Mouse (Mus musculus): Measurements from ENCODE around the gene Lgi2. TPM values are rescaled to one million over a fixed set of nuclear protein-coding genes. Genes with fewer than 3 reads are reported as not detected.

The Lgi2 gene
- polyA plus RNA-seq (2016; fragmentation: Nextera tagmentation; extraction: Ambion mirVana) = 1.8 and 1.9 TPM in 2 replicates

GRCm38 (mm10) chr5:52565813-52566531, at the start of gene Lgi2:
Lgi2 (minus strand) TSS chr5:52566462.
- 2% methylated on average over 49 of the region's 83 CpGs for WGBS
- H3K27me3 ChIP-seq = peaks cover 15% of the 10 kb centered on the region; the same call in 1 of the 2 replicates
- H3K4me1 ChIP-seq = peaks cover 7% of the 10 kb centered on the region
- peak within 1 kb of the TSS; percentile 76 for H3K9ac ChIP-seq
- peak within 1 kb of the TSS; percentile 66 for H3K4me3 ChIP-seq
- H3K9me3 ChIP-seq (replicated peaks) = 0 out of 2 replicates have a peak, but pooled peaks cover 5% of the 10 kb centered on the region
- peak within 1 kb of the TSS; percentile 96 for H3K4me2 ChIP-seq (replicated peaks)
- H3K27ac ChIP-seq = no peak within 1 kb of the TSS
- peak; percentile 84 for ATAC-seq (ENCODE audit: low FRiP score)
- H3K36me3 ChIP-seq = no peaks in the 10 kb centered on the region

- Histone ChIP-seq H3K4me1 (peaks cover 25% of the 10 kb centered on the region), H3K36me3 (no peaks in the 10 kb centered on the region), H3K9ac (no peak overlapping the region), H3K27ac (no peak overlapping the region), H3K4me3 (no peak overlapping the region), H3K4me2 (replicated peaks) (no peak overlapping the region), H3K9me3 (replicated peaks) (no peaks in the 10 kb centered on the region), H3K27me3 (no peaks in the 10 kb centered on the region)
- no peak for ATAC-seq (ENCODE audit: low FRiP score)
- WGBS = 66% methylated on average over 9 of the region's 9 CpGs
Observed at GRCm38 (mm10) chr5:52615421-52615820, 49.2 kb upstream of the Lgi2 start.

- Histone ChIP-seq H3K4me1 (peaks cover 25% of the 10 kb centered on the region), H3K27me3 (no peaks in the 10 kb centered on the region), H3K27ac (no peak overlapping the region), H3K36me3 (no peaks in the 10 kb centered on the region), H3K4me3 (no peak overlapping the region), H3K9ac (no peak overlapping the region), H3K9me3 (replicated peaks) (no peaks in the 10 kb centered on the region), H3K4me2 (replicated peaks) (no peak overlapping the region)
- no peak for ATAC-seq (ENCODE audit: low FRiP score)
- 76% methylated on average over 4 of the region's 4 CpGs for WGBS
Observed at GRCm38 (mm10) chr5:52614686-52615085, 48.4 kb upstream of the Lgi2 start.

GRCm38 (mm10) chr5:52612776-52613175, 46.5 kb upstream of the Lgi2 start:
- Histone ChIP-seq H3K9me3 (replicated peaks) (peaks cover 7% of the 10 kb centered on the region; the same call in 1 of the 2 replicates), H3K4me2 (replicated peaks) (no peak overlapping the region), H3K27me3 (no peaks in the 10 kb centered on the region), H3K4me3 (no peak overlapping the region), H3K4me1 (peaks cover 18% of the 10 kb centered on the region), H3K27ac (no peak overlapping the region), H3K36me3 (no peaks in the 10 kb centered on the region), H3K9ac (no peak overlapping the region)
- WGBS = 95% methylated on average over 6 of the region's 8 CpGs
- ATAC-seq (ENCODE audit: low FRiP score) = no peak

GRCm38 (mm10) chr5:52611315-52611895, 45.1 kb upstream of the Lgi2 start:
- no peak for ATAC-seq (ENCODE audit: low FRiP score)
- Histone ChIP-seq H3K9me3 (replicated peaks) (peaks cover 17% of the 10 kb centered on the region; the same call in 1 of the 2 replicates), H3K36me3 (no peaks in the 10 kb centered on the region), H3K9ac (no peak overlapping the region), H3K4me3 (no peak overlapping the region), H3K4me1 (peaks cover 5% of the 10 kb centered on the region), H3K27me3 (no peaks in the 10 kb centered on the region), H3K27ac (no peak overlapping the region), H3K4me2 (replicated peaks) (no peak overlapping the region)
- 83% methylated on average over 10 of the region's 10 CpGs for WGBS

DNA sequence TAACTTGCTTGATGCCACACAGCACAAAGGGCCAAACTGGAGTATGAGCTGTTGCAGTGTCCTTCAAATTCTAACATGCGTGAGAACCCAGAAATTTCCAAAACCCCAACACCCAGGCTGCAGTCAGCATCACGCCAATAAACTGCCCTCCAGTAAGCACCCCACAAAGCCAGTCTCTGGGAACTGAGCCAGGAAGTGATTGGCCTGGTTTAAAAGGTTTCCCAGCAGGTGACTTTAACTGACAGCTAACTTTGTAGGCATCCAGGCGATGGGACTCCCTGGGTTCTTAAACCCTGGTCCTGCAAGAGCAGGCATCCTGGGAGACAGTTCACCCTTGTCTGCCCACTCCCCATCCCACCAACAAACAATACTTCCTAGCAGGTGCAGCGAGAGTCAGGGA, 44.0 kb upstream of the Lgi2 start:
- WGBS = 50% methylated on average over 4 of the region's 4 CpGs
- peaks cover 17% of the 10 kb centered on the region; the same call in 1 of the 2 replicates for H3K9me3 ChIP-seq (replicated peaks)
- ATAC-seq (ENCODE audit: low FRiP score) = no peak
- H3K27ac ChIP-seq = no peak overlapping the region
- no peak overlapping the region for H3K9ac ChIP-seq
- H3K4me1 ChIP-seq = 0 out of 2 replicates have a peak, but pooled peaks cover 1% of the 10 kb centered on the region
- no peaks in the 10 kb centered on the region for H3K27me3 ChIP-seq
- H3K4me2 ChIP-seq (replicated peaks) = no peak overlapping the region
- H3K4me3 ChIP-seq = no peak overlapping the region
- H3K36me3 ChIP-seq = no peaks in the 10 kb centered on the region

GRCm38 (mm10) chr5:52609672-52610071, 43.4 kb upstream of the Lgi2 start:
- H3K4me1 ChIP-seq = no peaks in the 10 kb centered on the region
- no peak overlapping the region for H3K27ac ChIP-seq
- peaks cover 17% of the 10 kb centered on the region; the same call in 1 of the 2 replicates for H3K9me3 ChIP-seq (replicated peaks)
- ATAC-seq (ENCODE audit: low FRiP score) = no peak
- H3K36me3 ChIP-seq = no peaks in the 10 kb centered on the region
- H3K4me2 ChIP-seq (replicated peaks) = no peak overlapping the region
- WGBS = 87% methylated on average over 10 of the region's 10 CpGs
- H3K9ac ChIP-seq = no peak overlapping the region
- H3K4me3 ChIP-seq = no peak overlapping the region
- H3K27me3 ChIP-seq = no peaks in the 10 kb centered on the region

DNA sequence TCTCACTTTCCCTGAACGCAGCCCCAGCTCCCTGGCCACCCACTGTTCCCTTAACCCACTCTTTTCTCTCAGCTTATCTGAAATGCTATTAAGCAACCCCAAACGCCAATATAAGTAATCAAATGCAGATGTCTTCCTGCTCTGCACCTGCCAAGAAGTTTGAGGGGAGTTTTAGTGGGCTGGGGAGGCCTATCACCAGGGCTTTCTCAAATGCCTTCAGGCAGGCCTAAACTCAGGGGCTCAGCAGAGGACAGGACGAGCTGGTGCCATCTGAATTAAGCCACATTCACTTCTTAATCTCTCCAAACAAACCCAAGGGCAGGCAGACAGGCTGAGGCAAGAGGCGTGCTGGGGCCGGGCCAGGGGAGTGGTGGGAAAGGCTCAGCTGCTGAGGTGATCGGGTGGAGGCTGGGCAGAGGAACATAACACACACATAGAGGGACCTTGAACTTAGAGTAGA, 38.4 kb upstream of the Lgi2 start:
- Histone ChIP-seq H3K9ac (no peak overlapping the region), H3K27ac (no peak overlapping the region), H3K27me3 (no peaks in the 10 kb centered on the region), H3K36me3 (no peaks in the 10 kb centered on the region), H3K4me2 (replicated peaks) (no peak overlapping the region), H3K9me3 (replicated peaks) (peaks cover 17% of the 10 kb centered on the region; the same call in 1 of the 2 replicates), H3K4me1 (no peaks in the 10 kb centered on the region), H3K4me3 (no peak overlapping the region)
- no peak for ATAC-seq (ENCODE audit: low FRiP score)
- 58% methylated on average over 6 of the region's 6 CpGs for WGBS

DNA sequence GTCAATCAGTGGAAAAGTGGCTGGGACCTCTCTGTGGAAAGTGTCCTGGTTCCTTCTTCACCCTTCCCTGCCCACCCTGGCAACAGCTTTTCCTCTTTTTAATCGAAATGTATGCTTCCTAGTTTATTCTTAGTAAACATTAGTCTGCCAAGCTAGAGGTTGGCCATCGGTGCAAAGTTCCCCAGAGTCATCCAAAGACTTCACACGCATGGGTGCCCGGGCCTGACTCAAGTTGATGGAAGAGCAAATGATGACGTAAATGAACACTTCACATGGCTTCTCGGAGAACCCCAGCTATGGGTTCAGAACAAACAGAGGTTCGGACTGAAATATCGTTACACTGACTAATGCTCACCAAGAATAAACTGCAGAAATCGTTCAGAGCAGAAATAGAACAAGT, 24.4 kb upstream of the Lgi2 start:
- no peak overlapping the region for H3K27ac ChIP-seq
- no peak overlapping the region for H3K4me3 ChIP-seq
- H3K27me3 ChIP-seq = no peaks in the 10 kb centered on the region
- H3K36me3 ChIP-seq = no peaks in the 10 kb centered on the region
- no peaks in the 10 kb centered on the region for H3K4me1 ChIP-seq
- no peak overlapping the region for H3K9ac ChIP-seq
- 94% methylated on average over 9 of the region's 9 CpGs for WGBS
- no peak overlapping the region for H3K4me2 ChIP-seq (replicated peaks)
- ATAC-seq (ENCODE audit: low FRiP score) = no peak
- no peaks in the 10 kb centered on the region for H3K9me3 ChIP-seq (replicated peaks)

GRCm38 (mm10) chr5:52588650-52589049, 22.4 kb upstream of the Lgi2 start:
- 79% methylated on average over 4 of the region's 4 CpGs for WGBS
- Histone ChIP-seq H3K4me1 (no peaks in the 10 kb centered on the region), H3K27ac (no peak overlapping the region), H3K4me3 (no peak overlapping the region), H3K9me3 (replicated peaks) (no peaks in the 10 kb centered on the region), H3K27me3 (no peaks in the 10 kb centered on the region), H3K9ac (no peak overlapping the region), H3K36me3 (no peaks in the 10 kb centered on the region), H3K4me2 (replicated peaks) (no peak overlapping the region)
- ATAC-seq (ENCODE audit: low FRiP score) = no peak

- no peaks in the 10 kb centered on the region for H3K27me3 ChIP-seq
- H3K9ac ChIP-seq = no peak overlapping the region
- H3K36me3 ChIP-seq = no peaks in the 10 kb centered on the region
- 80% methylated on average over 9 of the region's 9 CpGs for WGBS
- no peak overlapping the region for H3K4me3 ChIP-seq
- ATAC-seq (ENCODE audit: low FRiP score) = no peak
- H3K4me2 ChIP-seq (replicated peaks) = no peak overlapping the region
- H3K27ac ChIP-seq = no peak overlapping the region
- H3K4me1 ChIP-seq = no peaks in the 10 kb centered on the region
- H3K9me3 ChIP-seq (replicated peaks) = no peaks in the 10 kb centered on the region
Observed at GRCm38 (mm10) chr5:52587291-52587733, 21.1 kb upstream of the Lgi2 start.

GRCm38 (mm10) chr5:52572572-52572971, 6.3 kb upstream of the Lgi2 start:
- H3K4me1 ChIP-seq = no peaks in the 10 kb centered on the region
- no peak overlapping the region for H3K4me2 ChIP-seq (replicated peaks)
- ATAC-seq (ENCODE audit: low FRiP score) = no peak
- H3K36me3 ChIP-seq = no peaks in the 10 kb centered on the region
- no peaks in the 10 kb centered on the region for H3K27me3 ChIP-seq
- no peak overlapping the region for H3K4me3 ChIP-seq
- WGBS = 11% methylated on average over 1 of the region's 1 CpGs
- peaks cover 14% of the 10 kb centered on the region for H3K9me3 ChIP-seq (replicated peaks)
- no peak overlapping the region for H3K27ac ChIP-seq
- H3K9ac ChIP-seq = no peak overlapping the region

Data from hindbrain, embryonic 12.5 days (tissue).